Mouse (Mus musculus) myocyte (in vitro differentiated cells): ENCODE data around the gene Olfr1044. TPM values are rescaled to one million over a fixed set of nuclear protein-coding genes. Genes with fewer than 3 reads are reported as not detected.

Experiments used
- H3K27me3 ChIP-seq: one replicate; pipeline ENCODE4 v1.6.1; 2011; ENCODE audit not compliant: control insufficient read depth, insufficient read depth, insufficient read length
- H3K36me3 ChIP-seq: one replicate; pipeline ENCODE4 v1.6.1; 2011; ENCODE audit not compliant: control insufficient read depth, insufficient read depth
- H3K4me2 ChIP-seq: one replicate; pipeline ENCODE4 v1.6.1; 2011; ENCODE audit warnings: low read depth, control low read depth
- H3K4me3 ChIP-seq: one replicate; pipeline ENCODE4 v1.5.1; 2011; ENCODE audit warnings: mild to moderate bottlenecking, control low read depth, moderate library complexity
- H3K79me2 ChIP-seq: one replicate; pipeline ENCODE4 v1.6.1; 2011; ENCODE audit not compliant: control insufficient read depth, insufficient read depth
- H3ac ChIP-seq: one replicate; pipeline ENCODE4 v1.6.1; 2011; ENCODE audit not compliant: control insufficient read depth, insufficient read length
- CEBPB ChIP-seq: IDR thresholded peaks from 2 replicates; pipeline ENCODE4 v1.6.1; 2011; ENCODE audit warnings: mild to moderate bottlenecking, moderate library complexity; ENCODE audit not compliant: poor library complexity, insufficient read depth, severe bottlenecking
- E2F4 ChIP-seq: IDR thresholded peaks from one replicate; pipeline ENCODE4 v1.6.1; 2011; ENCODE audit warnings: mild to moderate bottlenecking, control low read depth, moderate library complexity; ENCODE audit not compliant: insufficient read depth
- MAX ChIP-seq: IDR thresholded peaks from one replicate; pipeline ENCODE4 v1.6.1; 2011; ENCODE audit warnings: low read depth, mild to moderate bottlenecking, control low read depth
- MYOD1 ChIP-seq, 3 experiments: IDR thresholded peaks; one replicate each; pipeline ENCODE4 v1.6.1; 2011; ENCODE audit warnings: control low read depth in 2 of 3, low read depth in 2 of 3, mild to moderate bottlenecking in 2 of 3, moderate library complexity in 1 of 3; ENCODE audit not compliant: insufficient read length in 2 of 3, control insufficient read depth in 1 of 3
- MYOG ChIP-seq, 3 experiments: IDR thresholded peaks; one replicate each; pipeline ENCODE4 v1.6.1; 2011; ENCODE audit warnings: control low read depth in 2 of 3, low read depth in 2 of 3, mild to moderate bottlenecking in 2 of 3; ENCODE audit not compliant: insufficient read length in 2 of 3, control insufficient read depth in 1 of 3, insufficient read depth in 1 of 3
- POLR2A ChIP-seq: IDR thresholded peaks from one replicate; pipeline ENCODE4 v1.6.1; 2011; ENCODE audit warnings: low read depth, mild to moderate bottlenecking, control low read depth, moderate library complexity; ENCODE audit not compliant: insufficient read length
- POLR2AphosphoS2 ChIP-seq: IDR thresholded peaks from one replicate; pipeline ENCODE4 v1.6.1; 2011; ENCODE audit warnings: low read depth, control low read depth; ENCODE audit not compliant: insufficient read length
- REST ChIP-seq: IDR thresholded peaks from one replicate; pipeline ENCODE4 v1.6.1; 2011; ENCODE audit warnings: mild to moderate bottlenecking, control low read depth, moderate library complexity; ENCODE audit not compliant: insufficient read depth, insufficient read length
- SRF ChIP-seq: IDR thresholded peaks from one replicate; pipeline ENCODE4 v1.6.1; 2011; ENCODE audit warnings: low read depth; ENCODE audit not compliant: control insufficient read depth, insufficient read length
- TCF12 ChIP-seq: IDR thresholded peaks from one replicate; pipeline ENCODE4 v1.6.1; 2011; ENCODE audit warnings: mild to moderate bottlenecking, control low read depth; ENCODE audit not compliant: poor library complexity, insufficient read depth, severe bottlenecking
- TCF3 ChIP-seq: IDR thresholded peaks from one replicate; pipeline ENCODE4 v1.6.1; 2011; ENCODE audit warnings: low read depth, control low read depth; ENCODE audit not compliant: insufficient read length
- USF1 ChIP-seq: IDR thresholded peaks from one replicate; pipeline ENCODE4 v1.6.1; 2011; ENCODE audit warnings: low read depth, mild to moderate bottlenecking, control low read depth, moderate library complexity
- polyA plus RNA-seq: library from polyadenylated mRNA; unstranded; fragments of >200 nt; fragmentation: generic; extraction: Trizol; gene quantifications from one replicate; pipeline ENCODE4 v1.2.1, GENCODE M21; 2012; ENCODE audit warnings: missing spikeins

Olfr1044 gene
- polyA plus RNA-seq: not detected

- no peak within 1 kb of the TSS for H3K4me2 ChIP-seq
- no peaks in the 10 kb centered on the region for H3K27me3 ChIP-seq
- TF ChIP-seq USF1 (no peak), MAX (no peak)
- no peaks in the 10 kb centered on the region for H3K36me3 ChIP-seq
- no peak within 1 kb of the TSS for H3ac ChIP-seq
- H3K79me2 ChIP-seq: no peaks in the 10 kb centered on the region
- no peak within 1 kb of the TSS for H3K4me3 ChIP-seq
Observed at GRCm38 (mm10) chr2:86177720-86178119, at the start of gene Olfr1044. Gene Olfr1044 (minus strand): TSS chr2:86177820.

- Histone ChIP-seq H3K4me2 (no peak within 1 kb of the TSS), H3K79me2 (no peaks in the 10 kb centered on the region), H3K36me3 (no peaks in the 10 kb centered on the region), H3K27me3 (no peaks in the 10 kb centered on the region), H3K4me3 (no peak within 1 kb of the TSS), H3ac (no peak within 1 kb of the TSS)
- TF ChIP-seq MYOD1 (IDR thresholded peaks at IDR 0.05; ENCODE audit: control insufficient read depth in 1 of 3, insufficient read length in 2 of 3, low read depth in 2 of 3): no peak
- no peak for TF ChIP-seq POLR2AphosphoS2
- TF ChIP-seq USF1: no peak
- TF ChIP-seq SRF: no peak
- no peak for TF ChIP-seq REST
- no peak for TF ChIP-seq TCF12
- TF ChIP-seq CEBPB: no peak
- TF ChIP-seq E2F4: no peak
Observed at GRCm38 (mm10) chr2:86219214-86219613, 41.6 kb upstream of the Olfr1044 start, which contains the start of gene Olfr1046. Gene Olfr1046 (minus strand): TSS chr2:86219314.

- Histone ChIP-seq H3K4me2 (no peak within 1 kb of the TSS), H3K36me3 (no peaks in the 10 kb centered on the region), H3K27me3 (no peaks in the 10 kb centered on the region), H3K79me2 (no peaks in the 10 kb centered on the region), H3K4me3 (no peak within 1 kb of the TSS), H3ac (no peak within 1 kb of the TSS)
- no peak for TF ChIP-seq USF1
- no peak for TF ChIP-seq MAX
- TF ChIP-seq TCF3: no peak
- no peak for TF ChIP-seq POLR2AphosphoS2
- no peak for TF ChIP-seq CEBPB
Observed at GRCm38 (mm10) chr2:86202909-86203308, 25.3 kb upstream of the Olfr1044 start, which contains the start of gene Olfr1045. Gene Olfr1045 (minus strand): TSS chr2:86203009.

- Histone ChIP-seq H3ac (no peak overlapping the region), H3K4me3 (no peak overlapping the region), H3K79me2 (no peaks in the 10 kb centered on the region), H3K4me2 (no peak overlapping the region), H3K36me3 (no peaks in the 10 kb centered on the region), H3K27me3 (no peaks in the 10 kb centered on the region)
- TF ChIP-seq CEBPB (no peak), MYOG (IDR thresholded peaks at IDR 0.05; ENCODE audit: control insufficient read depth in 1 of 3, insufficient read depth in 1 of 3, insufficient read length in 2 of 3, low read depth in 2 of 3) (no peak), TCF12 (no peak), USF1 (no peak), E2F4 (no peak), POLR2A (no peak), MAX (no peak), SRF (no peak), TCF3 (no peak), MYOD1 (IDR thresholded peaks at IDR 0.05; ENCODE audit: control insufficient read depth in 1 of 3, insufficient read length in 2 of 3, low read depth in 2 of 3) (no peak), POLR2AphosphoS2 (no peak), REST (no peak)
Observed at GRCm38 (mm10) chr2:86195863-86196262, 18.2 kb upstream of the Olfr1044 start.

GRCm38 (mm10) chr2:86185583-86185982, 8.0 kb upstream of the Olfr1044 start, which contains the start of gene Olfr52:
Gene Olfr52 (minus strand): TSS chr2:86185683.
- no peak within 1 kb of the TSS for H3K4me2 ChIP-seq
- no peak within 1 kb of the TSS for H3ac ChIP-seq
- no peaks in the 10 kb centered on the region for H3K27me3 ChIP-seq
- no peak within 1 kb of the TSS for H3K4me3 ChIP-seq
- H3K36me3 ChIP-seq: no peaks in the 10 kb centered on the region
- no peak for TF ChIP-seq TCF3
- no peak for TF ChIP-seq MAX
- TF ChIP-seq POLR2A: no peak
- no peak for TF ChIP-seq MYOD1 (IDR thresholded peaks at IDR 0.05; ENCODE audit: control insufficient read depth in 1 of 3, insufficient read length in 2 of 3, low read depth in 2 of 3)
- TF ChIP-seq CEBPB: no peak
- no peak for TF ChIP-seq E2F4
- no peak for TF ChIP-seq POLR2AphosphoS2
- TF ChIP-seq USF1: no peak
- no peak for TF ChIP-seq TCF12
- TF ChIP-seq SRF: no peak
- no peak for TF ChIP-seq MYOG (IDR thresholded peaks at IDR 0.05; ENCODE audit: control insufficient read depth in 1 of 3, insufficient read depth in 1 of 3, insufficient read length in 2 of 3, low read depth in 2 of 3)
- TF ChIP-seq REST: no peak
- H3K79me2 ChIP-seq: no peaks in the 10 kb centered on the region
